Mouse (Mus musculus) embryonic fibroblast, embryonic 13.5 days (primary cell): ENCODE data around the gene Fbxl18.

Source experiments
- CTCF ChIP-seq: IDR thresholded peaks from 2 replicates; pipeline ENCODE4 v1.5.1; 2011; ENCODE audit warnings: mild to moderate bottlenecking, control low read depth, low read length, moderate library complexity, borderline replicate concordance; ENCODE audit not compliant: insufficient read depth
- POLR2A ChIP-seq: IDR thresholded peaks from 2 replicates; pipeline ENCODE4 v1.6.1; 2011; ENCODE audit warnings: low read depth, mild to moderate bottlenecking, control low read depth, low read length, moderate library complexity

DNA sequence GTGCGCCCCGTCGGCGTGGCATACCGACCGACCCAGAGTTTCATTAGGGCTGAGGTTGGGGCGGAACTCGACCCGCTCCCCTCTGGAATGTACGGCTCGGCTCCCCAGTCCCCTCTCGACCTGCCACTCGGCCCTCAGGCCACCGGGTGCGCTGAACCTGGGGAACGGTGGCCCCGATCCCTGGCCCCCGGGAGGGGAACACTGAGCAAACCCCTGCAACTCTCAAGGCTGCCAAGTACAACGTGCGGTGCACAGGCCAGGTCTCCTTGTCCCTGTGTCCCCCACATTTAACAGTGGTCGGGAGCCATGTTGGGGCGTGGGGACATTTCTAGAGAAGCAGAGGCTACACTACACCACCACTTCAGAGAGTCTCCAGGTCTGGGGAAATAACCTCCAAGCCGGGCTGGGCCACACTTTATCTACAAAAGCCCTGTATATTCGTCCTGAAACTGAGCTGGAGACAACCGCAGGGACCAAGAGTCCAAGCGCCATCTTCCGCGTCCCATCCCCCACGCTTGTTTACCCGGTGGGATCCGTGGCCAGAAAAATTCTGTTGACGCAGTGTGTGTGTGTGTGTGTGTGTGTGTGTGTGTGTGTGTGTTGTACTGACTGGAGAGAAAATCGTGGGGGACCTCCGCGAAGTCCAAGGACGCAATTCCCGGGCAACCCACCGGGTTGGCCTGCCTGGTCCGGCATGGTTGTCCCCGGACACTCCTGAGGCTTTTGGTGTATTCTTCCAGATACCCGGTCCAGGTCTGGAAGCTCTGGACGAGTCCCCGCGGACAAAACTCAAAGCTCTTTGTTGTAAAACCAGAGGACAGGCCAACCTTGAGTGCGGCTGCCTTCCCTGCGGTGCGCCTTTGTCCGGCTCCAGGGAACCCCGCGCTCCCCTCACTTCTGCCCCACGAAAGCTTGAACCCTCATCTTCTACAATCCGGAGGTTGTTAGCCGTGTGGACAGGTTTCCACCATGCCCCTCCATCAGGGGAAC lies 74.7 kb downstream of the Fbxl18 start:
- TF ChIP-seq POLR2A, result peak; percentile 80
- no peak for TF ChIP-seq CTCF
